Mouse (Mus musculus) midbrain, embryonic 10.5 days (tissue): Measurements from ENCODE around the gene Celf5. TPM values are rescaled to one million over a fixed set of nuclear protein-coding genes. Genes with fewer than 3 reads are reported as not detected.

Experiments used
- DNase-seq: peaks from one replicate; pipeline ENCODE4 v3.0.0-alpha.2; 2017; ENCODE audit warnings: low spot score
- H3K27ac ChIP-seq: fragments of 300-500 bp; sonication (generic); replicated peaks from 2 replicates; pipeline ENCODE4 v1.5.1; 2016; ENCODE audit warnings: mild to moderate bottlenecking
- H3K27me3 ChIP-seq: fragments of 300-500 bp; sonication (generic); 2 replicates; pipeline ENCODE4 v1.6.1; 2016; ENCODE audit warnings: low read depth, mild to moderate bottlenecking; ENCODE audit not compliant: poor library complexity, severe bottlenecking
- H3K36me3 ChIP-seq: fragments of 300-500 bp; sonication (generic); 2 replicates; pipeline ENCODE4 v1.6.1; 2016; ENCODE audit warnings: mild to moderate bottlenecking, moderate library complexity
- H3K4me1 ChIP-seq: fragments of 300-500 bp; sonication (generic); 2 replicates; pipeline ENCODE4 v1.6.1; 2016
- H3K4me3 ChIP-seq: fragments of 300-500 bp; sonication (generic); 2 replicates; pipeline ENCODE4 v1.5.1; 2016; ENCODE audit warnings: mild to moderate bottlenecking, moderate library complexity
- H3K9me3 ChIP-seq: fragments of 300-500 bp; sonication (generic); replicated peaks from 2 replicates; pipeline ENCODE4 v1.6.1; 2016; ENCODE audit warnings: mild to moderate bottlenecking
- WGBS: fragments of 180-500 bp; shearing (Covaris S2); methylation state at CpG from one replicate; pipeline ENCODE4 v1.1.7; 2016; 5-methylcytosine and 5-hydroxymethylcytosine counted together
- polyA plus RNA-seq: library from polyadenylated mRNA; unstranded; fragments of >200 nt; fragmentation: Nextera tagmentation; extraction: Ambion mirVana; gene quantifications from 2 replicates; pipeline ENCODE4 v1.2.1, GENCODE M21; 2016

Gene Celf5
- polyA plus RNA-seq, 1 experiment from 2014 or later, result 5.0 TPM

DNA sequence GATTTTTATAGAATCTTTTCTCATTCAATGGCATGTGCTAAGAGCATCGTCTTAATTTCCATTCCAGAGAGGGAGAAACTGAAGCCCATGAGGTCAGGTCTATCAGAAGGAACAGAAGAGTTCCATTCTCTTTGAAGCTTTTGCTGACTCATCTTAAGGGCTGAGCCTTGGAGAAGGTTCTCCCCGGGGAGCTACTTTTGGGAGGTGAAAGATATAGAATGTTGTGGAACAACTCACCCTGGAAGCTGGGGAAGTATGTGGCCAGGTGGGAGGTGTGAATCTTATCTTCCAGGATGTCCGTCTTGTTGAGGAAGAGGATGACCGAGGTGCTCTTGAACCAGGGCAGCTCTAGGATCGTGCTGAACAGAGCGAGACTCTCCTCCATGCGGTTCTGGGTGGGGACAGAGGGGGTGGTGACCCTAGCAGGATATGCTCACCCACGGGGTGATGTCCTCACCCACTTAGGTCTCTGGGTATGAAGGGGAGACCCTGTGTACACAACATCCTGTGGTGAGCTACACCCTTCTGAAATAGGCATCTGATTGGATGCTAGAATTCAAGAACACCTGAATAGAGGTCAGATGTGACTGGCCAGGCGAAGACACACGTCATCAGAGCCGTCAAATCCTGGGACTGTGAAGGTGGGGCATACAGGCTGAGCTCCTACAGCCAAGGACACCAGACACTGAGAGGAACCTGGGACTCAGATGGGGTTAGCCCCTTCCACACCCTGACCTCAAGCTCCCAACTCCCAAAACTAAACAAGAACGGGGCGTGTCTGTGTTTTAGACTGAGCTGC lies 25.4 kb upstream of the Celf5 start:
- Histone ChIP-seq H3K27me3 (peaks cover 33% of the 10 kb centered on the region), H3K4me3 (no peak overlapping the region), H3K4me1 (peaks cover 8% of the 10 kb centered on the region), H3K27ac (no peak overlapping the region), H3K9me3 (no peaks in the 10 kb centered on the region), H3K36me3 (no peaks in the 10 kb centered on the region)
- DNase-seq, result no peak
- 76% methylated on average over 13 of the region's 13 CpGs for WGBS

DNA sequence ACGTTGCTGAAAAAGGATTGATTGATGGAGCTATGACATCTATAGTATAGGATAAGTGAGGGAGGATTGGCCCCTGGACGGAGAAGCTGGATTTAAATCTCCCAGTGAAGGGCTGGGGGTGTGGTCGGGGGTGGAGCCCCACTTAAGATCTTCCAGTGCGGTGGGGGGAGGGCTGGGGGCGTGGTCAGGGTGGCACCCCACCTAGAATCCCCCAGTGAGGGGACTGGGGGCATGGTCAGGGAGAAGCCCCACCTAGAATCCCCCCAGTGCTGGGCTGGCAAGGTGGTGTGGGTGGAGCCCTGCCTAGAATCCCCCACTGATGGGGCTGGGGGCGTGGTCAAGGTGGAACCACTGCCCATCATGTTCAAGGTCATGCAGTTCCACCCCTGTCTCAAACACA lies 24.6 kb upstream of the Celf5 start:
- Histone ChIP-seq H3K9me3 (no peaks in the 10 kb centered on the region), H3K36me3 (no peaks in the 10 kb centered on the region), H3K27me3 (peaks cover 30% of the 10 kb centered on the region), H3K4me1 (peaks cover 12% of the 10 kb centered on the region), H3K4me3 (no peak overlapping the region), H3K27ac (no peak overlapping the region)
- WGBS, result 45% methylated on average over 6 of the region's 6 CpGs
- no peak for DNase-seq

DNA sequence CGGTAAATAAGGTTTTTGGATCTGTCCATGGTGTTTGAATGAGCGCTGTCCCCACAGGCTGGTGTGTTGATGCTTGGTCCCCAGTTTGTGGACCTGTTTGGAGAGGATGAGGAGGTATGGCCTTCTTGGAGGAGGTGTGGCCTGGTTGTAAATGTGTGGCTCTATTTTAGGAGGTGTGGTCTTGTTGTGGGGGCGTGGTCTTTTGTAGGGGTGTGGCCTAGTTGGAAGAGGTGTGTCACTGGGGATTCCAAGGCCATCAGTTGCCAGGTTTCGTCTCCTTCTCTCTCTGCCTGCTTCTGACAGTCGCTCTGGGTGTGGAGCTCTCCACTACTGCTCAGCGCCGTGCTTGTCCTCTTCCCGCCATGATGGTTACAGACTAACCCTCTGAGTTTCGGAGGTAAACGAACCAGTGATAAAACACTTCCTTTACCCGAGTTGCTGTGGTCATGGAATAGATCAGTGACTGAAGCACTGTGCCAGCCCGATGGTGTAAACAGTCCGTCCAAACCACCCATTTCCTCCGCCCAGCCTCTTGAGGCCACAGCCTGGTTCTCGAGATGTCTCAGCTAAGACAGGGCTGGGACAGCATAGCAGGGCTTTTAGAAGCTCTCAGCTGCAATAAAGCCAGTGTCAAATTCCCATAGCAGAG lies 22.6 kb upstream of the Celf5 start:
- no peaks in the 10 kb centered on the region for H3K36me3 ChIP-seq
- no peak for DNase-seq
- H3K27me3 ChIP-seq, result peaks cover 14% of the 10 kb centered on the region
- H3K9me3 ChIP-seq, result no peaks in the 10 kb centered on the region
- H3K27ac ChIP-seq, result no peak overlapping the region
- no peak overlapping the region for H3K4me3 ChIP-seq
- 76% methylated on average over 15 of the region's 15 CpGs for WGBS
- peaks cover 12% of the 10 kb centered on the region for H3K4me1 ChIP-seq

DNA sequence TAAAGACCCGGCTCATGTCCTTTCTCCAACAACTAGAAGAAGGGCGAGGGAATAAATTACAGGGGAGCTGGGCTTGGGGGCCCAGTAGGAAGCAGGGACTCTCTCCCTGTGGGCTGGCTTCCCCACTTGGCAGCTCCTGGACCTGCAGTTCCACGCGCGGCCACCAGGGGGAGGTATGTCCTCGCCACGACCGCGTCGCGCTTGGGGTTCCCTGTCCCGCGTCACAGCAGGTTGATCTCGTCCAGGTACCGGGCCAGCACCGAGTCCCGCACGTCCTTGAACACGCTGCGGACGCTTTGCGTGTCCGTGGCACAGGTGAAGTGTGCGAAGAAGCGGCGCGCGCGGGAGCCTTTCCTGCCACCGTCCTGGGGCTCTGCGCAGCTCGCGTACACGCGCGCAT lies 20.1 kb upstream of the Celf5 start:
- H3K36me3 ChIP-seq, result no peaks in the 10 kb centered on the region
- H3K9me3 ChIP-seq, result no peaks in the 10 kb centered on the region
- 0 out of 2 replicates have a peak overlapping the region, but pooled peaks have one; percentile 38 for H3K27ac ChIP-seq
- peaks cover 14% of the 10 kb centered on the region for H3K27me3 ChIP-seq
- 9% methylated on average over 36 of the region's 36 CpGs for WGBS
- peaks cover 24% of the 10 kb centered on the region for H3K4me1 ChIP-seq
- H3K4me3 ChIP-seq, result peak overlapping the region; percentile 51
- DNase-seq, result peak; percentile 87

DNA sequence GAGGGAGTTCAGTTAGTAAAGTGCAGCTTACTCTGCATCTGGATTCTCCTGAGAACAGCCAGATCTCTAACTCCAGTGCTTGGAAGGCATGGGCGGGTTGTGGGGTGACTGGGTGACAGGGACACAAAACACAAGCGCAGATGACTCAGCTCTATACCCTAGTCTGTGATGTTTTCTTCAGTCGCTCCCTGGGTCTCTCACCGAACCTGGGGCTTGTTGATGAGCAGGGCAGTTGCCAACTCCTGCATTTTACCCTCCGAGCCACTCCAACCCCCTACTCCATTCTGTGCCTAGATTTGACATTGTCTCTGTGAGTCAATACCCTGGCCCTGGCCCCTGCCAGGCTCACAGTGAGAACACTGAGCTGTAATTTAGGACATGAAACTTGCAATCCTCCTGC lies 19.4 kb upstream of the Celf5 start:
- no peaks in the 10 kb centered on the region for H3K36me3 ChIP-seq
- DNase-seq, result no peak
- no peak overlapping the region for H3K4me3 ChIP-seq
- H3K27me3 ChIP-seq, result peaks cover 14% of the 10 kb centered on the region
- WGBS, result 91% methylated on average over 5 of the region's 5 CpGs
- H3K27ac ChIP-seq, result no peak overlapping the region
- peaks cover 32% of the 10 kb centered on the region for H3K4me1 ChIP-seq
- H3K9me3 ChIP-seq, result no peaks in the 10 kb centered on the region

DNA sequence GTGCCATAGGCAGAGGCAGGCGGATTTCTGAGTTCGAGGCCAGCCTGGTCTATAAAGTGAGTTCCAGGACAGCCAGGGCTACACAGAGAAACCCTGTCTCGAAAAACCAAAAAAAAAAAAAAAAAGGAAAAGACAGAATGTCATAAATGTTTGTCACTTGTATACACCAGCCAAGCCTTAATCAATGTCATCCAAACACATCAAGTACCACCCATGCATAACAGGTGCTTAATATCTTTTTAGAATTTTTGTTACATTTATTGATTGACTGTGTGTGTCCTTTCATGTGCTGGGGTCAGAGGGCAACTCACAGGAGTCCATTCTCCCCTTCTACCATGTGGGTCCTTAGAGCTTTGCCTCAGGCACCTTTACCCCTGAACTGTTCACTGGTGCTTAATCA lies 17.5 kb upstream of the Celf5 start, which contains the start of gene S1pr4:
Gene S1pr4 (minus strand): TSS at position 101 of the 400 bp plus-strand sequence.
- H3K27me3 ChIP-seq, result peaks cover 14% of the 10 kb centered on the region
- no peaks in the 10 kb centered on the region for H3K9me3 ChIP-seq
- H3K27ac ChIP-seq, result peak within 1 kb of the TSS; percentile 39
- no peak within 1 kb of the TSS for H3K4me3 ChIP-seq
- WGBS, result 90% methylated on average over 3 of the region's 3 CpGs
- peaks cover 39% of the 10 kb centered on the region for H3K4me1 ChIP-seq
- no peak for DNase-seq
- no peaks in the 10 kb centered on the region for H3K36me3 ChIP-seq

DNA sequence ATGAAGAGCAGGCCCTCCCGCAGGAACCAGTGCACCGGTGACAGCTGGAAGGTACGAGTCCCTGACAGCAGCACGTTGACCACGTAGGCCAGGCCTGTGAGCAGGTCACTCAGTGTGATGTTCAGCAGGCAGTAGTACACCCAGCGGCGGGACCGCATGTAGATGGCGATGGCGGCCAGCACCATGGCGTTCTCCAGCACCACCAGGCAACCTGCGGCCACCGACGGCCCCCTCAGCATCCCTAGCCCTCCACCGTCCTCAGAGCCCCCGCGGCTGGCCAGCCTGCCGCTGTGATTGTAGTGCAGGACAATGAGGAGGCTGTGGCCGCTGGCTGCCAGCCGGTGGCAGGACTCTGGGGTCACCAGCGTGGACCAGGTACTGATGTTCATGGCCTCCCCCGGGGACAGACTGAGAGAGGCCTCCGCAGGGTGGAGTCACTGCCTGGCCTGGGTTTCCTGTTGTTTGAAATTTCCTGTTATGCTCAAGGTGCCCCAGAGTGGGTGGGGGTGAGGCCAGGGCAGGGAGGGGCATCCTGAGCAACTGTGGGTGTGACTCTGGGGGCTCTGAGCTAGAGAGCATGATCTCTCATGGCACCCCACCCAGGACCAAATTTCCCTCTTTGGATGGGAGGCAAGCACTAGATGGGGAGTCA lies 16.9 kb upstream of the Celf5 start:
- Histone ChIP-seq H3K4me1 (peaks cover 44% of the 10 kb centered on the region), H3K27me3 (peaks cover 14% of the 10 kb centered on the region), H3K27ac (peak overlapping the region; percentile 39), H3K4me3 (no peak overlapping the region), H3K36me3 (no peaks in the 10 kb centered on the region), H3K9me3 (no peaks in the 10 kb centered on the region)
- no peak for DNase-seq
- 80% methylated on average over 23 of the region's 23 CpGs for WGBS

DNA sequence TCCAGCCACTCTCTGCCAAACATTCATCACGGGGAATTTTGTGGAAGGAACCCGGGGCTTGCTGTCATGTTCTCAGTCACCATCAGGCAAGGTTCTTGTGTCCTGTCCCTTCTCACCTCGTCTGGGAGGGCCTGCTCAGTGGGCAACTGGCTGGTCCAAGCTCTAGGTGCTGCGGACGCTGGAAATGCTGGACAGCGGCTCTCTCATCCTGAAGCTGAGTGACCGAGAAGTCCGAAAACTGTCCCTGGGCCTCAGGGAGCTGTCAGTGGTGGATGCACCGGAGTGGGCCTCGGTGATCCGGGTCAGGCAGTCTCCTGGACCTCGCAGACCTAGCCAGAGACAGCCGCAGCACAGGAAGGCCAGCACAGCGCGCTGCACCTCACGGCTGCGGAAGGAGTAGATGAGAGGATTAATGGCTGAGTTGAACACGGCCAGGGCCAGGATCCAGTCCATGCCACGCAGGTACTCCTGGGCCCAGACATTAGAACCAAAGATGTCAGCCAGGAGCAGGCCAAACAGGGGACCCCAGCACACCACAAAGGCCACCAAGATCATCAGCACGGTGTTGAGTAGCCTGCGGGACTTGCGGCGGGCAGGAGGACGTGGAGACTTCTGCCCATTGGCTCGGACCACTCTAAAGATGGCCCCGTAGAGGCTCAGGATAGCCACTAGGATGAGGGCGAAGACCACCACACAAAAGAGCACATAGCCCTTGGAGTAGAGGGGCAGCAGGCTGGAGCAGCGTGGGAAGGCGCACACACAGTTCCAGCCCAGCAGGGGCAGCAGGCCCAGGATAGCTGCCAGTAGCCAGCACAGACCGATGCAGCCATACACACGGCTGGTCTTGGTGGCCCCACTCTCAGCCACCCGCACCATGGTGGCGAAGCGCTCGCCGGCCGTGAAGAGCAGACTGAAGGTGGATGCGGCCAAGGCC lies 16.1 kb upstream of the Celf5 start:
- no peak for DNase-seq
- Histone ChIP-seq H3K27me3 (peaks cover 9% of the 10 kb centered on the region), H3K4me3 (no peak overlapping the region), H3K9me3 (no peaks in the 10 kb centered on the region), H3K36me3 (peaks cover 6% of the 10 kb centered on the region), H3K27ac (peak overlapping the region; percentile 39), H3K4me1 (peaks cover 49% of the 10 kb centered on the region)
- WGBS, result 89% methylated on average over 38 of the region's 38 CpGs

DNA sequence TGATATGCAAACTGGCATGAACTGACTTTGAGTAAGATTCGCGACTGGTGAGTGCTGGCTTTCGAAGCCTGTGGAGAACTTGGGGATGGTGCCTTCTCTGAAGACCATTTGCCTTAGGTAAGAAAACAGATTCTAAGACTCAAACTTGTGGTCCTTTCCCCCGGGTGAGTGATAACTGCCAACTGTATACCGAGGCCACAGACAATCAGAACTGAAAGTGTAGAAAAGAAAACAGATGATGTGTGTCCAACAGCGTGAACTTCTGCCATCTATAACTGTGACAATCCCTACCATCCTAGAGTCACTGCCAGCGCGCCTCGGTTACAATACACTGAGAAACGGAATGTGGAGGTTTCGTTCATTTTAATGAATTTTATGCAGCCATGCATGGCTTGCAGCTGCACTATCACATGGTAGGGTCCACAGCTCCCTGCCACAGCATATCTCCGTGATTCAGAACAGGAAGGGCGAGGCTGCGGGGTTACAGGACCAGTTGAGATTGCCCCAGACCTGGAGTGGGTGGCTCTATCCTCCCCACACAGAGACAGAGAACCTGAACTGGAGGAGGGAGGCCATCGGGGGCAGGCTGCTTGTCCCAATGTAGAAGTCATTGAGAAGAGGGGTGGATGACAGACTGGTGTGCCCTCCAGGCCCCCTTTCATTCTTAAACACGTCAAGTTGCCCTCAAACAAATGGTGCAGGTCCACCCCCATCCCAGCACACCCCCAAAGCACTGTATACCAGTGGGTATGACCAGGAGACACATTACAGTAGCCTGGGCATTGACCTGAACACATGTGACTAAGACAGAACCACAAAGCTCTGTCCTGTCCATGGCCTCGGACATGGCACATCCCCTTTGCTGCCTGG lies 15.1 kb upstream of the Celf5 start:
- Histone ChIP-seq H3K36me3 (peaks cover 16% of the 10 kb centered on the region), H3K9me3 (no peaks in the 10 kb centered on the region), H3K27me3 (no peaks in the 10 kb centered on the region), H3K4me3 (peak overlapping the region; percentile 65; the same call in 1 of the 2 replicates), H3K4me1 (peaks cover 47% of the 10 kb centered on the region), H3K27ac (peak overlapping the region; percentile 90)
- no peak for DNase-seq
- WGBS, result 89% methylated on average over 17 of the region's 17 CpGs

DNA sequence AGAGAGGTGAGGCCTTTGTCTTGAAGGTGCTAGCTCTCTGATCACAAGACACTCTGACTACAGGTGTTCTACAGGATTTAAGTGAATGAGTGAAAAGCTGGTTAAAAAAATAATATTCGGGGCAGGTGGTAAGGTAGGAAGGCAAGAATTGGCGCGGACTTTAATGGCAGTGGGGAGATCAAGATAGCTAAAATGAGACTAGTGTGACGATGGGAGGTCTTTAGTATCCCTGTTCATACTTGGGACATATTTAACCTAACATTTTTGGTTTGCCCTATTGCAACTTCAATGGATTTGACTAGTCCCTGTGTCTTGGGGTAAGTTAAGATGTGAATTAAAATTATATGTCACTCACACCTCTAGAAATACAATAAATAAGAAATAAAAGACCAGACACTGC lies 14.5 kb upstream of the Celf5 start:
- Histone ChIP-seq H3K4me1 (peaks cover 45% of the 10 kb centered on the region), H3K9me3 (no peaks in the 10 kb centered on the region), H3K36me3 (peaks cover 23% of the 10 kb centered on the region), H3K27me3 (no peaks in the 10 kb centered on the region), H3K27ac (peak overlapping the region; percentile 90), H3K4me3 (peak overlapping the region; percentile 65)
- no peak for DNase-seq
- WGBS, result 38% methylated on average over 4 of the region's 4 CpGs

DNA sequence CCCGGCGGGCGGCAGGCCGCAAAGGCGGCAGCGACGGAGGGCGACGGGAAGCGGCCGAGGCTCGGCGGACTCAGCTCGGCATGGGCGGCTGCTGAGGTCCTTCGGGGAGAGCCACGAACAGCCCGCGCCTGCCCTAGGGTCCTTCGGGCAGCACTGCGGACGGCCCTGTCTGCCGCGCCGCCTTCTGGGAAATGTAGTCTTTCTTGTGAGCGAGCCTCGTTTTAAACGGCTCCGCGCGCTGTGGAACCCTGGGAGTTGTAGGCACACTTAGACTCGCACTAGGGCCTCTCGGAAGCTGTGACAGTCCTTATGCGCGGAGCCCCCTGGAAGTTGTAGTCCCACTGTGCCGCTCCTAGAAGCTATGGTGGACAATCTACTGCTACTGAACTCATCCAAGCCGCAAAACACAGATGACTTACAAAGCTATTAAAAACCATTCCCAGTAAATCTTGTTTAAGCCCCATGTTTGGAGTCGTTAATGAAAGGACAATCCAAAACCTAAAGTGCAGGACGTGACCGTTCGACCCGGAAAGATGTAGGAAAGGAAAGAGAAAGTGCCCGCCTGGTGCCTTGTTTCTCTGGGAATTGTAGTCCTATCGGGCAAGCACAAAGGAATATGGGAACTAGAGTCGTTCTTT lies 13.9 kb upstream of the Celf5 start, which contains the start of gene Ncln:
Gene Ncln (minus strand): TSS at position 129 of the 638 bp plus-strand sequence.
- under 1% methylated on average over 45 of the region's 45 CpGs for WGBS
- no peaks in the 10 kb centered on the region for H3K9me3 ChIP-seq
- peak within 1 kb of the TSS; percentile 90 for H3K27ac ChIP-seq
- H3K27me3 ChIP-seq, result no peaks in the 10 kb centered on the region
- peaks cover 45% of the 10 kb centered on the region for H3K4me1 ChIP-seq
- peak within 1 kb of the TSS; percentile 65 for H3K4me3 ChIP-seq
- peaks cover 28% of the 10 kb centered on the region for H3K36me3 ChIP-seq
- DNase-seq, result peak; percentile 98
